Mouse (Mus musculus): ENCODE results near the gene Casc1.

DNA sequence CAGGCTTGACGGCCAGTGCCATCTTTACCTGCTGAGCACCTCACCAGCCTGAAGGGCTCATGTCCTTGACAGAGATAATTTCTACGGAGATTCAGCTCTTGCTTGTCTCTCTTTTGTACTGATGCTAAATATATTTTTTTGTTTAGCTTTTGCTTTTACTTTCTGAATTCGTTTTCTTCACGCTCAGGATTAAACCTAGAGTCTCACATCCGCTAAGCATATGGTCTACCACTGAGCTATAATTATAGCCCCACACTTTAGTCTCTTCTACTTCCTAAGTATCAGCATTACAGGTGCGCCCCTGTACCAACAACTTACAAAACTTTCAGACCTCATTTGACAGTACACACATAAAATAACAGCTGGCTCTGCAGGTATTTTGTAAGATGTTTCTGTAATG, 24.6 kb upstream of the Casc1 start:
- no peak for TF ChIP-seq POLR2A (IDR thresholded peaks at IDR 0.05; ENCODE audit: low read depth, low read length)
- TF ChIP-seq USF1 (IDR thresholded peaks at IDR 0.05; ENCODE audit: low read depth, low read length), result no peak
- TF ChIP-seq MYC (IDR thresholded peaks at IDR 0.05; ENCODE audit: low read depth, low read length), result no peak
- TF ChIP-seq CTCF (conservative IDR thresholded peaks at IDR 0.05 in 1 of 2, IDR thresholded peaks at IDR 0.05 in 1 of 2; ENCODE audit: low read depth in 2 of 2, low read length in 2 of 2), result no peak
- no peak for TF ChIP-seq MAFK (IDR thresholded peaks at IDR 0.05; ENCODE audit: insufficient replicate concordance, low read length)
- no peak for TF ChIP-seq CHD2 (IDR thresholded peaks at IDR 0.05; ENCODE audit: low read length)
- no peak for TF ChIP-seq EP300 (IDR thresholded peaks at IDR 0.05; ENCODE audit: low read length)
- no peak for TF ChIP-seq MXI1 (IDR thresholded peaks at IDR 0.05; ENCODE audit: low read depth, low read length)
- TF ChIP-seq USF2 (conservative IDR thresholded peaks at IDR 0.05; ENCODE audit: low read depth, low read length), result no peak
- no peak for TF ChIP-seq MAZ (IDR thresholded peaks at IDR 0.05; ENCODE audit: low read depth, low read length)
